Comparison of ENCODE assay signal across 17 mouse cellular contexts in the genomic region with DNA sequence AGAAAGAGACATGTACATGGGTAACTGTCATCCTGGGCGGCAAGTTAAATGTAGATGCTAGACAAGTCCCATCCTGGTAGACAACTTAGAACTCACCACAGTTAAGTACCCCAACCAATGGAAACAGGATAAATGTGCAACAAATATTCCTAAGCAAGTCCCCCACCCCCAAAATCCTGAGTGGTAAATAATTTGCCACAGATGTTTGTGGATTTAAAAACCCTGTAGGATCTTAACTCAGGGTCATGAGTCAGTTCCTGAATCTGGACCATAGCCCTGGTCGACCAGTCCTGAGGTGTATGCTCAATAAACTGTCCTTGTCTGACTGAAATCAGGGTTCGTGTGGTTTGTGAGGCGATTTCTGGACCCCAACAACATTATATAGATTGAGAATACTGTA.
"Had no signal": no experiment of that assay in that cellular context is flagged by ENCODE, and none has a peak within 500 bp of the region (broad histone marks: within the 10 kb centered on the region; RNA-seq: fewer than 3 reads in every experiment).

No protein-coding gene starts in this region.

- ATAC-seq: lung, postnatal 0 days; midbrain, embryonic 13.5 days; midbrain, embryonic 15.5 days had no signal

- DNase-seq: lung, adult 2 months; lung, postnatal 14 days; lung, postnatal 36 days; right cerebral cortex, postnatal 14 days; thymus, adult 2 months; thymus, postnatal 25 days; thymus, postnatal 4 days had no signal

- H3K4me2 ChIP-seq: lung, embryonic 15.5 days; midbrain, embryonic 11.5 days; midbrain, embryonic 13.5 days; midbrain, embryonic 15.5 days; neural tube, embryonic 12.5 days; stomach, embryonic 15.5 days had no signal

- H3K36me3 ChIP-seq: lung, embryonic 15.5 days; midbrain, embryonic 13.5 days; midbrain, embryonic 15.5 days; neural tube, embryonic 12.5 days; stomach, embryonic 15.5 days had no signal

- H3K4me3 ChIP-seq: lung, embryonic 15.5 days; megakaryocyte, embryonic 14.5 days; midbrain, embryonic 13.5 days; midbrain, embryonic 15.5 days; neural tube, embryonic 12.5 days; stomach, embryonic 15.5 days had no signal

- H3K4me1 ChIP-seq: lung, embryonic 15.5 days; megakaryocyte, embryonic 14.5 days; midbrain, embryonic 13.5 days; midbrain, embryonic 15.5 days; neural tube, embryonic 12.5 days; stomach, embryonic 15.5 days had no signal

- H3K27me3 ChIP-seq: lung, embryonic 15.5 days; megakaryocyte, embryonic 14.5 days; midbrain, embryonic 13.5 days; midbrain, embryonic 15.5 days; neural tube, embryonic 12.5 days; stomach, embryonic 15.5 days had no signal

- H3K9ac ChIP-seq: lung, embryonic 15.5 days; midbrain, embryonic 13.5 days; midbrain, embryonic 15.5 days; neural tube, embryonic 12.5 days; stomach, embryonic 15.5 days had no signal

- H3K9me3 ChIP-seq: lung, embryonic 15.5 days; megakaryocyte, embryonic 14.5 days; midbrain, embryonic 13.5 days; midbrain, embryonic 15.5 days; neural tube, embryonic 12.5 days; stomach, embryonic 15.5 days had no signal

- H3K27ac ChIP-seq: lung, embryonic 15.5 days; macrophage; midbrain, embryonic 13.5 days; midbrain, embryonic 15.5 days; neural tube, embryonic 12.5 days; stomach, embryonic 15.5 days; stomach, postnatal 0 days had no signal
